Mouse (Mus musculus) left cerebral cortex, adult 9 months (tissue): Measurements from ENCODE around the gene Med8.

Experiments
- DNase-seq, 2 experiments: peaks; one replicate each; pipeline ENCODE4 v3.0.0; 2022; ENCODE audit warnings: low spot score in 2 of 2

Gene Med8

DNA sequence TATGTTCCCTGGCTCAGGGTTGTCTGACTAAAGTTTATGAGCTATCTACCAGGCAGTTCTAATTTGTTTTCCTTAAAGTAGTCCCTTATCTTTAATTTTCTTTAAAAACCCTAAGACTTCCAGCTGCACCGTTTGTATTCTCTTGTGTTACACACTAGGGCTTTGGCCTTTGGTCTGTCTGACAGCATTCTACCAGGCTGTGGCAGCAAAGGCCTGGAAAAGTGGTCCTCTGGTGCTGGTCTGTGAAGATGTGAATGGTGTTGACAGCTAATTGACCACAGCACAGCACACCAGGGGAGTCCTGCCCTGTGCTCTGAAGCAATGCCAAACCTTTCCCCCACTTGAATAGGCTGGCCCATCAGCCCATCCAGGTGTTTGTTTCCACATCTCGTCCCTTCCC lies 6.6 kb downstream of the Med8 start:
- DNase-seq = no peak

DNA sequence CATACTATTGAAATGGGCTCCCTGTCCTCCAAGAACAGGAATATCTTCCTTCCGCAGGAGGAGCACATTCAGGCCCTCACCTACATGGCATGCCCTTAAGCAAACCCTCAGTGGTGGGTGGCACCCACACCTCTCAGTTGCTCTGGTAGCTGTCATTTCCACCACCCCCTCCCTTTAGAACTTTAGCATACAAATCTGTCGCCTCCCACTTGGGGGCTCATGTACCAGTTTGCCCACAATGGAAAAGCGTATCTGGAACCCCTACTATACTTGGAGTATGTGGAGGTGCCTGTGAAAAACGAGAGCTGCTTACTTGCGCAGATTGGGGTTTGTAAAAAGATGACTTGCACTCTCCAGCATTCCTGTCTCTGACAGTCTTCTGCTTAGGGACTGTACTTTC lies 7.2 kb downstream of the Med8 start:
- DNase-seq = peak; percentile 39 to 52

DNA sequence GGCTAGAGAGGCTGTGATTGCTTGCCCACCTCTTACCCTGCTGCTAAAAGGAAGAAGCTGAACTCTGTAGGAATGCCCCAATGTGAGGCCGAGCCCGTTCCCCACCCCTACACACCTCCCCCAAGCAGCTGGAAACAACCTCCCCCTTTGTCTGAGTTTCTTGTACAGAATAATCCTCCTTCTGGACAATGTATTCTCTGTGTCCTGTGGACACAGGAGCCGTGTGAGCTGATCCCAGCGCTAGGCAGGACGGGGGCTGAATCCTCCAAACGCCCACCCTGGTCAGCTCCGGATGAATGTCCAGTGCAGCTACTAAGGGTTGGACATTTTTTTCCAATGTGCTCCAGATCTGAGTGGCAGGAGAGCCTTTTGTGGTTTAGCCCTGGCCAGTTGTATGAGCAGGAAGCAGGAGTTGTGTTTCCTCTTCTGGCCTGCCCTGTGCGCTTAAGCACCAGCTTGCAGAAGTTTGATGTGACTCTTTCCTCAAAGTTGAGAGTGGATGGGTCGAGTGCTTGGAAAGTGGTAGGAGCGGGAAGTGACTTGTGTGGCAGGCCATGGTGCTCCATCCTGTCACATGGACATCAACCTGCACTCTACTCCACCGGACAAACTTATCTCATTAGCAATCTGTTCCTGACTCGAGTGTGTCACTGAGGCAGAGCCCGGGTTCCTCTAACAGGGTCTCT lies 8.1 kb downstream of the Med8 start:
- no peak for DNase-seq

DNA sequence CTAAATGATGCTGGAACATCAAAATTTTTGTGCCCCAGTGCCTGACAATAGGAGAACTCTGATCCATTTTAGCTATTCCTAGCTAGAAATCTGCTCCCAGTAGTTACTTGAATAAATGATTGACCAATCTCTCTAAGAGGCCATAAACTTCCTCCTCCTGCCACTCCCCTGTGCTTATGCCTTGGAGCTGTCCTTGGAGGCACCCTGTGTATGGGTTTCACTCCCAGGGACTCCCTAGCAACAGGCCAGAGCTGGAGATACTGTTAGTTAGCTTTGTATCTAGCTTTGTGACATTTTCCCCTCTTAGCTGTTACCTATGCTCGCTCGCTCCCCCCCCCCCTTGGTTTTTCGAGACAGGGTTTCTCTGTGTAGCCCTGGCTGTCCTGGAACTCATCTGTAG lies 12.2 kb downstream of the Med8 start:
- DNase-seq = no peak

DNA sequence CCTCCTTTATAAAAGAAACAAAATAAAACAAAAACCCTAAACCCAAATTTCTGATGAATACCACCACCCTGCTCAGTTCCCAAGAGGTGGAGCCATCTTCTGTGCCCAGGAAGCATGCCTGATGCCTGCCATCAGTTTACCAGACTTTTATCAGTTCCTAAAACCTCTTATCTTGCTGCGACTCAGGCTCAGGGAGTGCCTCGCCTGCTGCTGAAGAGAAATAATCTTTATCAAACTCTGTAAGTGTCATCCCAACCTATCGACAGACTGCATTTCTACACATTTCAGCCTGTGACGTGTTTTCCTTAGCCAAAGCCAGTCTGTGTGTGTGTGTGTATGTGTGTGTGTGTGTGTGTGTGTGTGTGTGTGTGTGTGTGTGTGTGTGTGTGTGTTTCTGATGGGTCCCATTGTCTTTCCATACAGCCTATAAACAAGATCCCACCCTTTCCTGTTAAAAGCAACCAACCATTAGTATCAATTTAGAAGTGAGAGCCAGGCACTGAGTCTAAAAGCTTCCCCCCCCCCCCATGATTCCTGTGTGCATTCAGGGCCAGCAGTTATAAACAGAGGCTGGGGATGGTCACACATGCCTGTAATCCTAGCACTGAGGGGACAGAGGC lies 15.5 kb downstream of the Med8 start:
- no peak for DNase-seq

DNA sequence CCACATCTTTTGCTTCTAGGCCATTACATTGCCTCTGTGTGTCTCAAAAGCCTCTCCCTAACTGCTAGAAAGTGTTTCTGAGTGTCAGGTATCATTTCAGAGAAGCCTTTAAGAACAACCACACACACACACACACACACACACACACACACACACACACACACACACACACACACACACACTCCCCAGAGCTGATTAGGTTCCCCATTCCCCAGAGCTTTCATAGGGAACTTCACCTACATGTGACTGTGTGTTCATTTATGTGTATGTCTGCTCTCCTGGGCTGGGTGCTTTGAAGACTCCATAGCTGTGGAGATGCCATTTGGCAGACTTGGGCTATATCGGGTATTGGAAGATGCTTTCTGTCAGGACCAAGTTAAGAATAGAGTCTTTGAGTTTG lies 16.2 kb downstream of the Med8 start:
- no peak for DNase-seq

DNA sequence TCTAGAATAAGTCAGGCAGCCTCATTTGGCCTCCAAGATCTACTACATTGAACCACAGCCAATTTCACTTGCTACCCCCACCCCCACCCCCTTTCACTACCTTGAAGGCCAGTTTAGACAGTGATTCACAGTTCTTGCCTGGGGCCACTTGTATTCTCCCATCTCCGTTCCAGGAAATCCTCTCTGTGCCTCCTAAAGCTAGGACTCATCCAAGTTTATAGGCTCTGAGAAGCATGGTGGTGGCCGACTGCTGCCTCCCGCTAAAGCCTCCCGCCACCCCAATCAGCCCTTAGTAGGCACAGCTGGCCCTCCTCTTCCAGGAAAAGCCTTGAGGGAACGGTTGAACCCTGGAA lies 18.3 kb downstream of the Med8 start:
- DNase-seq = no peak

DNA sequence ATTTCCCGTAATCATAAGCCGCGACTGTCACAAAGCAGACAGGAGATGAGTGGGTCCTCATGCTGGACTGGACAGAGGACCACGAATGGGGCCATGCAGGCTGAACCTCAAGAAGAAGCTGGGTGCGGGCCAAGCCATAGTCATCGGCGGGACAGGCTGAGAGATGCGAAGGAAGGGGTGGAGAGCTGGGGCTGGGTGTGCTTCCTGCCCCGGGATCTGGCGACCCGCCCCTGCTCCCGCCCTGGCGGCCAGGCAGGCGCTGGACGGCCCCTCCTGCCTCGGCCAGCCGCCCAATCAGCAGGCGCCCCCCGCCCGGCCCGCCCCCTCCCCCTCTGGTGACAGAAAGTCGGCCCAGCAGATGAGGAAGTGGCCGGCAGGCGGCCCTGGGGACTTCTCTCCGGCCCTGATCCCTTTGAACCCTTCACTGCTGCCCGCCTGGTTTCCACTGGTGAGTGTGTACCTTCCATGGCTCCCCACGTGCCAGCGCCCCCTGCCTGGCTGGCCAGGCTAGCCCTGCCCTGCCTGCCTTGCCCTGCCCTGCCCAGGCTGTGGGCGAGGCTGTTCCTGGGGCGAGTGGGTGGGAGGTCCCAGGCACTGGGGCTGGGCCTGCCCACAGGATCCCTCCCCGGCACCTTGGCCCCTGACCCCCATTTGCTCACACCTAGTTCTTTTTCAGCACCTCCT lies 18.8 kb downstream of the Med8 start, which contains the start of gene Elovl1:
Gene Elovl1 (plus strand): TSS at position 326 of the 684 bp plus-strand sequence.
- peak in 1 of 2 experiments; percentile 78 for DNase-seq

DNA sequence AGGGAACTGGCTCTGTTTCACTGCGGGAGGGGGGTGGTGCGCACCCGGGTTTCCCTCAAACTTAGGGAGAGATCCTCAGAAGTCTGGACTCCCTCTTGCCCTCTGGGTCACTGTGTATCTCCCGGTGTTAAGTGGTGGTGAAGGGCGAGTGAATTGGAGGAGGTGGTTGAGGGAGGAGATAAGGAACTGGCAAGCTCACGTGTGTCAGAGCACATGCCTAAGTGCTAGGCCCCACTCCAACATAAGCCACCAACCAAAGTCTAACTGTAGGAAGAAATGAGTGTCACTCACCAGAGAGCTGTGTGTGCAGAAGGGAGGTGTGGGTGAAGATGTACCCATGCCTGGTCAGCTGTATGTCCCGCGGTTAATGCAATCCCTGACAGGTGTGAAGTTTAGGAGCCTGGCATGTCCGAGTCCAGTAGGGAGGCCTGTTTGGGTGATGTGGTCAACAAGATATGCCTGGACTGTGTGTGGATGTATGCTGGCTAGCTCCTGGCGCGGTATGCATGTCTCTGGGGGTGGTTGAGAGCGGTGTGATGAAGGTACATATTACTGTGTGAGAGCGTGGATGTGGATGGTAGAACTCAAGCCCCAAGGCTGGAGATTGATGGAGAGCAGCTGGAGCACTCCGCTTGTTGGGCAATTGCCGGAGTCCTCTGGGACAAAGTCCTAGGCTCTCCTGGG lies 19.5 kb downstream of the Med8 start:
- no peak for DNase-seq

DNA sequence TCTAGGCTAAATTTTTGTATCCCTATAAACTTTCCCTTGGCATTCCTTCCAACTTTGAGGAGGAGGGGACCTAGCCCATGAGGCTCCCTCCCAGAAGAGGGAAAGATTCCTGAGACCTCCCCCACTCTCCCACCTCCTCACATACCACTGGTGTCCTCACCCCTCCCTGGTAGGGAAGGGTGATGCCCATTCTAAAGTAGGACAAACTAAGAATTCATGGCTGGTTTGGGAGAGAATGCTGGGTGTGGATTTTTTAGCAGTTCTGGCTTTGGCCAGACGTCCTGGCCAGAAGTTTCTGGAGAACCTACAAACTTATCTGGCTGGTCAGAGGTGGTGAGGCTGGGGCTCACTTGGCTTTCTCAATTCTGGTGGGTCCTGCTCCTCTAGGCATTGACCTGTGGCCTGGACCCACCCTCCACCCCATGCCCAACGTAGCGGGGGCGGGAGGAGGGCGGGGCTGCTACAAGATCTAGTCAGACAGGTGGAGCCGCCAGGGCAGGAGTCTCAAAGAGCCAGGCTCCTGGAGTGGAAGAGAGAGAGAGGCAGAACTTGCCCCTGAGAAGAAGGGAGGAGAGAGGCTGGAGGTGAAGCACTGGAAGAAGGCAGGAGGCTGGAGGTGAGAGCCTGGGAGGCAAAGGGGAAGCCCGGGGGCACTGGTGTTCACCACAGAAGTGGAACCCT lies 20.2 kb downstream of the Med8 start:
- DNase-seq = no peak

DNA sequence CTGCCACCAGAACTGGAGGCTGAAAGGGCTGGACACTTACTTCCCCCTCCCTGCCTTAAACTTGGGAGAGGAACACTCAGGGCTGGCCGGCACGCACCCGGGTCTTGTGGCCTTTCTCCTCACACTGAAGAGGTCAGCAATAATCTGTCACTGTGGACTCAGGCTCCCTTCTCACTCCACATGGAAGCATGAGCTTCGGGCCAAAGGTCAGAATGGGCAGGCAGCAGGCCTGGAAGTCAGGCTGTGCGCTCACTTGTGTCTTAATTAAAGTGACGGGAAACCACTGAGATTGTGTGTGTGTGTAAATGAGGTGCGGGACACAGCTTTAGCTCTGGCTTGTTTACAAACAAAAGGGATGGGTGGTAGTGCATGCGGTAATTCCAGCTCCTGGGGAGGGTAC lies 23.2 kb downstream of the Med8 start:
- DNase-seq = no peak

DNA sequence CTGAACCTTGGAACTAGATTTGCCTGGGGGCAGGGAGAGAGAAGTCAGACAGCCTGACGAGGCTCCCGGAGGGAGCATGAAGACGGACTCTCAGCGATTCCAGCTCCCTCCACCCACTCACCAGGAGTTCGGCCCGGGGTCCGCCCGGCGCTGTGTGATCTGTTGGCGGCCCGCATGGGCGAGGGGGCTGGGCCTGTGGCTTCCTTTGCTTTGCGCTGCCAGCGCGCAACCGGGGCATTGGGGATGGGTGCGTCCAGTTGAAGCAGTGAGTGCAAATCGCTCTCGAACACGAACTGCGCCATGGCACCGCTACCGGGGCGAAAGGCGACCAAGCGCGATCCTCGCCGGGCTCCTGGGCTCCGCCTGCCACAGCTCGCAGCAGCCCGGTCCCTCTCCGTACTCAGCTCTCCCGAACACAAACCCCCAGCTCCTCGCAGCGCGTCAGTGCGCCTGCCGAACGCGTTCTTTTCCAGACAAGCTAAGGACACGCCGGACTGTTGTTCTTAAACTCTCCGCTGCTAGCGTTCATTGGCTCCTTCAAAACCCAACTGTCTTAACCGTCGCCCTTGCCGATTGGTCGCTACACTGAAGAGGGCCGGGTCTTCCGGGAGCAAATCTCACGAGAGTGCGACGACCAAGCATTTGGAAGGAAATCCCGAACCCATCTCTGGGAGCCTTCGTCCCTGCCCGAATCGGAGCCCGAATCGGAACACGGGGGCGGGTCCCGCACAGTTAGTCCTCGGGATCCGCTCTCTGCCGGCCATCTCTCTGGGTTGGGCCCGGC lies 27.9 kb downstream of the Med8 start, which contains the start of gene Cdc20:
Gene Cdc20 (minus strand): TSS at position 533 of the 784 bp plus-strand sequence.
- DNase-seq = peak; percentile 84 to 91

DNA sequence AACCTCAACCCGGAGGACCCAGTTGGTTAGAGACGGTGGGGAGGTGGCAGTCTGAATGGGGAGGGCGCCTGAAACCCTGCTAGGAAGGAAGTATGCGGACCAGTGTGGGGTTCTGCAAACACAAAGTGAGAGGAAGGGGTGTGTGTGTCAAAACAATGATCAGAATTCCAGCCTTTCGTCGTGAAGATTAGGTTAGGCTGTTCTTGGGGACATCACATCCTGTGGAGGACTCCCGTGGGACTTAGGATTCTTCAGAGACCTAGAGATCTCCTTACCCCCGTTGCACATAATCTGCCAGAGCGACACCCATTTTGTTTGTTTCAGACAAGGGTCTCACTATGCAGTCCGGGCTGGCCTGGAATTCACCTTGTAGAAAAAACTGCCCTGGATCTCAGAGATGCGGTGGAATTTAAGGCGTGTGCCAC lies 28.7 kb downstream of the Med8 start:
- no peak for DNase-seq

DNA sequence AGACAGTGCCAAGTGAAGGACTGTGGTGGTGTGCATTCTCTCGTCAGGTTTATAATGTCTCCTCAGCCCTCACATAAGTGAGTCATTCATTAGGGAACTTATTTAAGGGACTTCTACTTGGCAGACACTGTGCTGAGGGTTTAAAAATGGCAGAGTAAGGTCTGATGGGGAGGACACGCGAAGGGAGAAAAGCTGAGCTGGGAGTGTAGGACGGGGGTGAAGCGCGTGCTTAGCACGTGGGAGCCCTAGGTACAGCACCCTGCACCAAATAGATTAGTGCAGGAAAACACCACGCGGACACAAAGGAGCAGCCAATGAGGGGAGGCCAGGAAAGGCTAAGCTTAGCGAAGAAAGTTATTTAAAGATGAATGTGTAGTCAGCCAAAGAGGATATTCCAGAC lies 36.0 kb downstream of the Med8 start:
- DNase-seq = peak in 1 of 2 experiments; percentile 53

DNA sequence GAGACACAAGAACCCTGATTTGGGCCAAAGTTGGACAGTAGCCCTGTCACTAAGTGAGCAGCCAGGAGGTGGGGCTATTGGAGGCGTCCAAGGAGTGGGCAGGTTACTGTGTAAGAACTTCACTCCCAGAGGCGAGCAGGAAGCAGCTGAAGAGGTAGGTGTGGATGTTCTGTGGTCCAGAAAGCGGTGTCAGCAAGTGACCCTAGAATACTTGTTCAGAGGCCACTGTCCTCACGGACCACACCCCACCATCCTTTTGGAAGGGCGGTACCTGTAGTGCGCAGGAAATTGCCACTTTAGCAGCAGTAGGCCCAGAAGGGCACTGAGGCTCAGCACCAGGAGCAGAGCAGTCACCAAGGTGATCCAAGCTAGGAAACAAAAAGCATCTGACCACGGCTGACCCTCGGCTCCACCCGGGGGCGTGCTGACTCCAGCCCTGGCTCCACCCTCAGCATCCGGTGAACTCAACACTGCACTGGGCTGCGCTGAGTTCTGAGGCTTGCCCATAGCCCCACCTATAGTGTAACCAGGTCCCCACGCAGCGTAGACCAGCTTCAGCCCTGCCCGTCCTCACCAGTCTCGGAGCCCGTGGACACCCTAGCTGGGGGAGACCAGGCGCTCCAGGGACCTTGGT lies 36.8 kb downstream of the Med8 start:
- no peak for DNase-seq

DNA sequence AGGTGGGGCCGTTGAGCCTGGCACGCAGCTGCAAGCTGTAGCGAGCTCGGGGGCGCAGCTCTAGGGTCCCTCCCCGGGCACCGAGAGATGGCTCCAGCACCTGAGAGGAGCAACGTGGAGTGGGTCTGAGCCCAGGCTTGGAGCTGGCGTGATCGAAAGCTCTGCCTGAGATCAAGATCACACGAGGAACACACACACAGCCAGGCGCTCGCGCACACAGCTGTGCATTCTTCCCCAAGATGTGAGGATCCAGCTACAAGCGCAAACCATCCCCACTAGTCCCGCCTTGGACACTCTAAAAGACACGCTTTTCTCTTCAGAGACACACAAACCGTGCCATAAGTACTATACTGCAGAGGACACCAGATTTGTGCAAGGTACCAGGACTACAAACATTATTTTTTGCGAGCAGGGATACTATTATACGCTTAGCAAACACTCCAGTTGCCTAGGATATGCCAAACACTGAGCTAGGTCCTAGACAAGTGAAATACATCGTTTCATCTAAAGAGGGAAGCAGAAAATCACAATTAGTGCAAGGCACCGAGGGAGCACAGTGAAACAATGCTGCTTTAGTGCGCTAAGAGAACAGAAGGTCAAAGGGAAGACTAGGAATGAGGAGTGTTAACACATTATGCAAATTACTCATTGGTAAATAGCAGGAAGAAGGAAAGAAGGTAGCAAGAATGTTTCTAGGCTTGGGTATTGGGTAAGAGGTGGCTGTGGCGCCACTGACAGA lies 37.4 kb downstream of the Med8 start:
- no peak for DNase-seq

DNA sequence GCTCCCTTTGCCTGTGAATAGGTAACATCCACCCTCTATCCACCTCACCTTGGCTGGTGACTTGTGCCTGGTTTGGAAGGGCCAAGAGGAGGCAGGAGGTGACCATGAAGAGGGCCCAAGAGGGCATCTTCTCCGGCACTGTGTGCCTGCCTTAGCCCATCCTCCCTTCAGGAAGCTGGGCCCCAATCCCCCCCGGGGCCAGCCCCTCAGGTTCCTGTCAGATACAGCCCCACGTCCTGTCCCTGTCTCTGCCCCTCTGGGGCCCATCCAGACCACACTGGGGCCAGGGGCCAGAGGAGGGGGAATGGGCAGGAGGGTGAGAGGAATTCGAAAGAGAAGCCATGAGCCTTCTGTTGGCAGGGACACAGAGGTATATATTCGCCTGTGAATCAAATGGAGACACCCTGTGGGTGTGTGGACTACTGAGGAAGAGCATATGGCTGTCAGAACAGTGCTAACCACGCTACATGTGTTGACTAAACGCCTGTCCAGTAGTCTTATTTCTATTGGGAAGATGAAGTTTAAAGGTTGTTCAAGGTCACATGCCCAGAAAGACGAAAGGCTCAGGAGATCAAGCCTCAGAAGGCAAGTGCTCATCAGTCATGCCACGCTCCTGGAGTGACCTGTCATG lies 48.3 kb downstream of the Med8 start, which contains the start of gene Mpl:
Gene Mpl (minus strand): TSS at position 169 of the 631 bp plus-strand sequence.
- no peak for DNase-seq

DNA sequence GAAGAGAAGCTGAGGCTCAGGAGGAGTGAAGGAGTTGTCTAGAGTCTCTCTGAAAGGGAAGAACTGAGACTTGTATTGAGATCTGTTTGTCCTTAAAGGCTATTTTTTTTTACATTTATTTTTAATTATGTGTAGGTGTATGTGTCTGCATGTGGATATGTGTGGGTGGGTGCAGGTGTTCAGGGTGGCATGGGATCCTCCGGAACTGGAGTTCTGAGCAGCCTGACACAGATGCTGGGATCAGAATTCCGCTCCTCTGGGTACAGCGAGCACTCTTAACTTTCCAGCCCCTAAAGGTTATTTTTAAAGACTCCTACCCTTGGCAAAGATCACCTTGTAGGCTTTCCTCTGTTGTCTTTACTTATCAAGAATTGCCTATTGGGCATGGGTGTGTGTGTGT lies 55.8 kb downstream of the Med8 start:
- DNase-seq = peak in 1 of 2 experiments; percentile 39
